8 mouse cellular contexts compared by ENCODE assay signal in genomic region chr1:69241502-69242214, GRCm38 (mm10).
DNase-seq lines count a peak whose midpoint lies in the region; ATAC-seq and TF ChIP-seq lines count a peak whose summit lies in the region.

No protein-coding gene starts in this region.

- 8% methylated on average over 11 of the region's 11 CpGs for WGBS in bone marrow, adult 2 months
- 7% methylated on average over 11 of the region's 11 CpGs for WGBS in large intestine, adult 2 months
- WGBS in liver, embryonic 15.5 days (ENCODE audit: insufficient replicate concordance): 21% methylated on average over 11 of the region's 11 CpGs
- WGBS in neural tube, embryonic 13.5 days: 20% methylated on average over 11 of the region's 11 CpGs

- peak; percentile 6 to 27 for DNase-seq in CD8-positive naive resting alpha-beta T cell, adult 2 months (ENCODE audit: low read depth in 2 of 2, low spot score in 2 of 2)
- DNase-seq in fibroblast of lung, adult 2 months (ENCODE audit: low read depth): peak; percentile 46
- peak; percentile 3 for DNase-seq in heart, postnatal 25 days (ENCODE audit: low spot score)
- DNase-seq in large intestine, adult 2 months (ENCODE audit: low read depth, low spot score): peak; percentile 19
- DNase-seq in thymus, postnatal 36 days: peak; percentile 44 to 56

- peak; percentile 77 for TF ChIP-seq CTCF in bone marrow, adult 2 months (IDR thresholded peaks at IDR 0.05; ENCODE audit: control insufficient read depth, insufficient read depth, low read length)

- H3K4me1 ChIP-seq in bone marrow, adult 2 months (ENCODE audit: control insufficient read depth, insufficient read depth, low read length): no peaks in the 10 kb centered on the region
- H3K4me1 ChIP-seq in liver, embryonic 15.5 days (replicated peaks): no peaks in the 10 kb centered on the region
- no peaks in the 10 kb centered on the region for H3K4me1 ChIP-seq in neural tube, embryonic 13.5 days (replicated peaks)

- no peak for TF ChIP-seq POLR2A in bone marrow, adult 2 months (IDR thresholded peaks at IDR 0.05; ENCODE audit: borderline replicate concordance, control insufficient read depth, low read depth, low read length)

- intact Hi-C loops in heart, postnatal 25 days (cut with DNase I): loop anchor here (5.0 kb wide), 2 partner anchors 446 to 536 kb away; partner anchors contain the start of gene Ikzf2

- ATAC-seq in liver, embryonic 15.5 days (ENCODE audit: insufficient read depth): no peak
- peak; percentile 53; the same call in 1 of the 2 replicates for ATAC-seq in neural tube, embryonic 13.5 days (ENCODE audit: low read depth)

- no peaks in the 10 kb centered on the region for H3K36me3 ChIP-seq in liver, embryonic 15.5 days (replicated peaks)
- no peaks in the 10 kb centered on the region for H3K36me3 ChIP-seq in neural tube, embryonic 13.5 days

- no peak overlapping the region for H3K9ac ChIP-seq in liver, embryonic 15.5 days
- peak overlapping the region; percentile 60 for H3K9ac ChIP-seq in neural tube, embryonic 13.5 days

- no peaks in the 10 kb centered on the region for H3K27me3 ChIP-seq in liver, embryonic 15.5 days
- H3K27me3 ChIP-seq in neural tube, embryonic 13.5 days: no peaks in the 10 kb centered on the region

- peak overlapping the region; percentile 29 for H3K4me2 ChIP-seq in liver, embryonic 15.5 days
- peak overlapping the region; percentile 58 for H3K4me2 ChIP-seq in neural tube, embryonic 13.5 days

- no peak overlapping the region for H3K27ac ChIP-seq in bone marrow, adult 2 months (ENCODE audit: control insufficient read depth, insufficient read depth, low read depth, low read length, poor library complexity)
- no peak overlapping the region for H3K27ac ChIP-seq in liver, embryonic 15.5 days (replicated peaks)
- H3K27ac ChIP-seq in neural tube, embryonic 13.5 days (replicated peaks): no peak overlapping the region; the same call in 1 of the 2 replicates

- no peaks in the 10 kb centered on the region for H3K9me3 ChIP-seq in liver, embryonic 15.5 days (replicated peaks)
- no peaks in the 10 kb centered on the region for H3K9me3 ChIP-seq in neural tube, embryonic 13.5 days

- H3K4me3 ChIP-seq in bone marrow, adult 2 months (replicated peaks; ENCODE audit: control insufficient read depth, low read depth, low read length): no peak overlapping the region
- no peak overlapping the region for H3K4me3 ChIP-seq in liver, embryonic 15.5 days (replicated peaks)
- H3K4me3 ChIP-seq in neural tube, embryonic 13.5 days: peak overlapping the region; percentile 31
